Mouse (Mus musculus) sigmoid colon, adult 10 weeks (tissue): ENCODE measurements around the gene Nemf. TPM values are rescaled to one million over a fixed set of nuclear protein-coding genes. Genes with fewer than 3 reads are reported as not detected.

Experiments used
- polyA plus RNA-seq: library from polyadenylated mRNA; stranded (reverse); fragments of 350-450 nt; fragmentation: Illumina TruSeq; extraction: RNeasy Lipid Tissue Mini Kit (QIAGEN cat#74804); gene quantifications from one replicate; pipeline ENCODE4 v1.2.3, GENCODE M21; 2014; ENCODE audit warnings: low read depth, low replicate concordance

Gene Nemf
- polyA plus RNA-seq, result 150 TPM

GRCm38 (mm10) chr12:69356546-69357299 lies at the start of gene Nemf:
Nemf (minus strand) TSS chr12:69357165.

GRCm38 (mm10) chr12:69371854-69372671 lies 15.1 kb upstream of the Nemf start, which contains the start of the genes Arf6 and Gm9887:
Arf6 (plus strand) TSS chr12:69372150.
Gm9887 (minus strand) TSS chr12:69372458.

DNA sequence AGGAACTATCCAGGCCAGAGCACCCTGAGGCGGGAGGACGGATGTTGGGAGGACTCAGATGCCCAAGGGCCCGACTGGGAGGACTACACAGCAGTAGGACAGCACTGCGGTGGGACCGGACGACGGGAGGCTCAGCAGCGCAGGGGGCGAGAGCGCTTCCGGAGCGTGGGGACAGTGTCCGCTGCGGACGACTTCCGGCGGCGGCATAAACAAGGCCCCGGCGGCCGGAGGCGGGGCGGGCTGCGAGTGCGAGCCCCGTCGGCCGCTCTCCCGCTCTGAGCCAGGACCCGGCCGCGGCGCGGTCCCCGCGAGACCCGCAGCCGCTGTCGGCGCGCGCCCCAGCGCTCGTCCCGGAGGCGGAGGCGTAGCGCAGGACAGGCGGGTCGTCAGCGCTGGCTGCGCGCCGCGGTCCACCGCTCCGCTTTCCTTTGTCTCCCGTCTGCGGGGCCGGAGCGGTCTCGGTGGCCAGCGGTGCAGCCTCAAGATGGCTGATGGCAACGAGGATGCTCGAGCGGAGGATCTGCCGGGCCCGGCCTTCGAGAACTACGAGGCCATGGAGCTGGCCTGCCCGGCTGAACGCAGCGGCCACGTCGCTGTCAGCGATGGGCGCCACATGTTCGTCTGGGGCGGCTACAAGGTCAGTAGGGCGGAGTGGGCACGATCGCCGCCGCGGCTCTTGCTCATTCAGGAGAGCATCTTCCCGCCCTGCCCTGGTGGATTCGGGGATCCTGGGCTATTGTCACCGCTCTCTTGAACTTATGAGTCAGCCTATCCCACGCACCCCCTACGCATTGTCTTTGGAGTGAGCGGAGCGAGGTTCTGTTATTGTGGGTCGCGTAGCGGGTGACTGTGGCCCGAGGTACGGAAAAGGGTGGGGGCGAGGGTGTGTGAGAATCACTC lies 60.2 kb downstream of the Nemf start, which contains the start of gene Klhdc2:
TSS of gene Klhdc2 (plus strand) at position 171 of the 900 bp plus-strand sequence.

Other genes starting within 250 kb of the Nemf start
- 54.5 TPM for gene Rps29, start 198.0 kb downstream of the Nemf start, polyA plus RNA-seq
- 4.6 TPM for gene Lrr1, start 188.4 kb downstream of the Nemf start, polyA plus RNA-seq
- gene Rpl36al, start 173.1 kb downstream of the Nemf start, polyA plus RNA-seq, result 142 TPM
- gene Mgat2, start 173.0 kb downstream of the Nemf start, polyA plus RNA-seq, result 99.6 TPM
- gene Gm49383, start 160.1 kb downstream of the Nemf start, polyA plus RNA-seq, result not detected
- 2.8 TPM for gene Dnaaf2, start 158.7 kb downstream of the Nemf start, polyA plus RNA-seq
- 9.5 TPM for gene Gm49384, start 152.9 kb downstream of the Nemf start, polyA plus RNA-seq
- 9.3 TPM for gene Pole2, start 129.0 kb downstream of the Nemf start, polyA plus RNA-seq
- 12.1 TPM for gene Klhdc1, start 116.0 kb downstream of the Nemf start, polyA plus RNA-seq
- gene Klhdc2, start 60.5 kb downstream of the Nemf start, polyA plus RNA-seq, result 76.0 TPM
- gene Arf6, start 15.0 kb upstream of the Nemf start, polyA plus RNA-seq, result 153 TPM
- not detected for gene Gm9887, start 15.3 kb upstream of the Nemf start, polyA plus RNA-seq
- gene Vcpkmt, start 225.9 kb upstream of the Nemf start, polyA plus RNA-seq, result 19.7 TPM